Mouse (Mus musculus): Measurements from ENCODE around the gene Rassf6.
A peak's percentile ranks its signal among the peaks of the same experiment; 100 is the strongest.

The Rassf6 gene

DNA sequence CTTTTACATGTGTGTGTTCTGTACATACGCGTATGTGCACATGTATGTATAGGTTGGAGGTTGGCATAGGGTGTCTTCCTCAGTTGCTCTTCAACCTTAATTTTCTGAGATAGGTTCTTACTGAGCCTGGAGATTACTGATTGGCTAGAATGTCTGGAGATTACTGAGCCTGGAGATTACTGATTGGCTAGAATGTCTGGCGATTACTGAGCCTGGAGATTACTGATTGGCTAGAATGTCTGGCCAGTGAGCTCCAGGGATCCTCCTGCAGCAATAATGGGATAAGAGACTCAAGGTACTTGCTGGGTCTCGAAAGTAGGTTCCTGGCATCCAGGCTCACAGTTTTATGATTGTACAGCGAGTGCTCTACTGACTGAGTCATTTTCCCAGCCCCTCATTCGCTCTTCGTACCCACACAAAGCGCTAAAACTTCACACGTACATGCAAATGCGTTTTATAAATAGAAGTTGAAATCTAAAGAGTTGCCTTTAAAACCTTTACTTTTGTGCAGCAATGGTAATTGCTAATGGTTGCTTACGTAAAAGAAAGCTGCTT, 78.7 kb downstream of the Rassf6 start:
- no peak for TF ChIP-seq GATA4 (IDR thresholded peaks at IDR 0.05; ENCODE audit: insufficient replicate concordance, low read length)

DNA sequence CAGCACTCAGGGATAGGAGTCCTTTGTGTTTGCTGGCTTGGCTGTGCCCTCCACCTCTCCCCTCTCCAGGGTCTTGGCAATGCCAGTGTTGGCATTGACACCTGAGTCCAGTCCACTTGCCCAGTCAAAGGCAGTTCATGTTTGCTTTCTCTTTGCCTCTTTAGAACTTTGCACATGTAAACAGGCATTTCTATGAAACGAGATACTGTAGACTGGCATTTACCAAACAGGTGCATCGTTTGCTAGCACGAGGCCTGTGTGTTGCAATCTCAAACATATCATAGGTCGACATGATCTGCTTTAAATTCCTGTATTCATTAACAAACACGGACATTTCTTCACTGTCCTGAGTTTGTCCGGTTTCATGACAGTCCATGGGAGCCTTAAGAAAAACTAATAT, 79.7 kb downstream of the Rassf6 start, which contains the start of gene 5830473C10Rik:
Gene 5830473C10Rik (plus strand): TSS at position 365 of the 400 bp plus-strand sequence.
- peak; percentile 64; the same call in 1 of the 2 replicates for TF ChIP-seq GATA4 (IDR thresholded peaks at IDR 0.05; ENCODE audit: insufficient replicate concordance, low read length)

DNA sequence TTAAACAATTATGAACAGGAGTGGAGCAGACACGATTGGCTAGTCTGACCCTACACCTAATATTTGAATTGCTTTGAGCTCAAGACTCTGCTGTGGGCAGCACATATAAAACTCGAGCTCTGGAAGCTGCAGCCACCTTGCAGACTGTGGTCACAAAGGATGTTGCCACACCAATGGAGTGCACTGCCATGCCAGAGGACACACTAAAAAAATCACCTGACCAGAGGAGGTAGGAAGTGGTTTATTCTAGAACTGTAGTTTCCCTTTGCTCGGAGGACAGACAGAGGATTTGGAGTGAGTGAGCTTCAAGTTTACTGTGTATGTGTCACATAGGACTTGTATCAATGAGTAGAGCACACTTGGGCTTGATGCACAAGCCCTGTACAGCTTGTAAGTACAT, 84.4 kb downstream of the Rassf6 start:
- TF ChIP-seq GATA4 (IDR thresholded peaks at IDR 0.05; ENCODE audit: insufficient replicate concordance, low read length) = no peak
